Mouse (Mus musculus) intestine, embryonic 16.5 days (tissue): ENCODE measurements at regions not wholly inside any gene's neighbourhood (a gene's known extent, or its start where the extent isn't known, plus 50 kb on each side); places are given as distances from the start of the nearest gene placed in this dataset.

Source experiments
- ATAC-seq: fragments of 200-750 bp; cut with Nextera tagmentation; 2 replicates; pipeline ENCODE4 v1.8.0; 2017; ENCODE audit warnings: moderate TSS enrichment, moderate library complexity
- H3K27ac ChIP-seq: fragments of 300-500 bp; sonication (generic); 2 replicates; pipeline ENCODE4 v1.5.1; 2014; ENCODE audit warnings: mild to moderate bottlenecking, low read length
- H3K27me3 ChIP-seq: fragments of 300-500 bp; sonication (generic); replicated peaks from 2 replicates; pipeline ENCODE4 v1.6.1; 2014; ENCODE audit warnings: low read length, control low read depth, mixed read lengths; ENCODE audit not compliant: control insufficient read depth, insufficient read depth
- H3K36me3 ChIP-seq: fragments of 300-500 bp; sonication (generic); 2 replicates; pipeline ENCODE4 v1.6.1; 2014; ENCODE audit warnings: low read length, control low read depth; ENCODE audit not compliant: control insufficient read depth, insufficient read depth
- H3K4me1 ChIP-seq: fragments of 300-500 bp; sonication (generic); 2 replicates; pipeline ENCODE4 v1.6.1; 2014; ENCODE audit warnings: low read length, control low read depth, mixed read lengths; ENCODE audit not compliant: control insufficient read depth, insufficient read depth
- H3K4me2 ChIP-seq: fragments of 300-500 bp; sonication (generic); 2 replicates; pipeline ENCODE4 v1.6.1; 2014; ENCODE audit warnings: low read depth, low read length, control low read depth
- H3K4me3 ChIP-seq: fragments of 300-500 bp; sonication (generic); 2 replicates; pipeline ENCODE4 v1.5.1; 2014; ENCODE audit warnings: mild to moderate bottlenecking, low read length
- H3K9ac ChIP-seq: fragments of 300-500 bp; sonication (generic); 2 replicates; pipeline ENCODE4 v1.6.1; 2014; ENCODE audit warnings: low read depth, low read length
- H3K9me3 ChIP-seq: fragments of 300-500 bp; sonication (generic); 2 replicates; pipeline ENCODE4 v1.6.1; 2016; ENCODE audit warnings: low read length, control low read depth; ENCODE audit not compliant: control insufficient read depth
- WGBS: fragments of 180-500 bp; shearing (Covaris S2); extraction: QIAGEN DNeasy Blood & Tissue Kit; methylation state at CpG from one replicate; pipeline ENCODE4 v1.1.7; 2014; 5-methylcytosine and 5-hydroxymethylcytosine counted together

DNA sequence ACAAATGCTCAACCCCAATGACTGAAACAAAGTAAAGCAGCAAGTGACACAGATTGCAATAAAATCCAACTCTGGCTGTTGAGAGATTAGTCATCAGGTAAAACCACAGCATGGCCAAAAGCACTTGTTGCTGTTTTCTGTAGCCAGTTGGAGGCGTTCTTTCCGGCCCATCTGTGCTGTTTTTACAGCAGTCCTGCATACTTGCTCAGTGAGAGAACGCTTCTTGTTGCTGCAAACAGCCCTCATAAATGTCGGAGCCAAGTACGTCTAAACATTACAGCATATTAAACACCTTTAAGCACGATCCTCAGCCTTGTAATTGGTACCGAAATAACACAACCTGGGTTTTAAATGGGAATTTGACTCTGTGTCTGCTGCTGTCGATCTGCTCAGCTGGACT lies 65.6 kb upstream of the Hs3st3a1 start:
- 68% methylated on average over 8 of the region's 8 CpGs for WGBS
- Histone ChIP-seq H3K36me3 (no peaks in the 10 kb centered on the region), H3K9ac (no peak overlapping the region), H3K4me3 (no peak overlapping the region), H3K4me1 (no peaks in the 10 kb centered on the region), H3K27ac (no peak overlapping the region), H3K9me3 (no peaks in the 10 kb centered on the region), H3K27me3 (no peaks in the 10 kb centered on the region), H3K4me2 (no peak overlapping the region)
- ATAC-seq, result no peak

- H3K4me3 ChIP-seq, result no peak overlapping the region
- no peak for ATAC-seq
- H3K9me3 ChIP-seq, result no peaks in the 10 kb centered on the region
- no peaks in the 10 kb centered on the region for H3K4me1 ChIP-seq
- WGBS, result 81% methylated on average over 11 of the region's 11 CpGs
- no peaks in the 10 kb centered on the region for H3K36me3 ChIP-seq
- H3K27ac ChIP-seq, result no peak overlapping the region
- no peaks in the 10 kb centered on the region for H3K27me3 ChIP-seq
- H3K4me2 ChIP-seq, result no peak overlapping the region
- H3K9ac ChIP-seq, result no peak overlapping the region
Observed at GRCm38 (mm10) chr11:64335456-64335855, 99.7 kb upstream of the Hs3st3a1 start.

DNA sequence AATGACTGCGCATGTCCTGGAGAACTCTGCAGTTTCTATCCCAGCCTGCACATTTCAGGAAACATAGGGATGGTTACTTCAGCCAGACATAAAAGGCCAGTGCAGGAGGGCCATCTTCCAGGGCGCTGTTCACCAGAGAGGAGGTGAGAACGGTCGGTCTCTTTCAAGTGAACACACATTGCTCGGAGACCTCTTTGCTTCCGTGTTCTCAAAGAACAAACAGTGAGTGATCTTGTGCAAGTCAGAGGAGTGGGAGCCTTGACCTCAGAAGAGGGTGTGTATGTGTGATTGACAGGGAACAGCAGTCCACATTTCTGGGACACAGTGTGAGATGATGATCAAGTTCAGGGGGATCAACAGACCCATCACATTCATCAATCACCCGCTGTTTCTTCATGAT lies 102.7 kb upstream of the Hs3st3a1 start:
- Histone ChIP-seq H3K27me3 (no peaks in the 10 kb centered on the region), H3K4me2 (no peak overlapping the region), H3K9me3 (no peaks in the 10 kb centered on the region), H3K4me3 (no peak overlapping the region), H3K27ac (no peak overlapping the region), H3K9ac (no peak overlapping the region), H3K4me1 (no peaks in the 10 kb centered on the region), H3K36me3 (no peaks in the 10 kb centered on the region)
- 70% methylated on average over 7 of the region's 7 CpGs for WGBS
- ATAC-seq, result no peak

GRCm38 (mm10) chr11:64331811-64332210 lies 103.3 kb upstream of the Hs3st3a1 start:
- 79% methylated on average over 5 of the region's 5 CpGs for WGBS
- H3K27me3 ChIP-seq, result no peaks in the 10 kb centered on the region
- ATAC-seq, result no peak

GRCm38 (mm10) chr11:64329129-64329528 lies 106.0 kb upstream of the Hs3st3a1 start:
- Histone ChIP-seq H3K4me2 (no peak overlapping the region), H3K27me3 (no peaks in the 10 kb centered on the region), H3K4me3 (no peak overlapping the region), H3K9ac (no peak overlapping the region), H3K9me3 (no peaks in the 10 kb centered on the region), H3K27ac (no peak overlapping the region), H3K4me1 (no peaks in the 10 kb centered on the region), H3K36me3 (no peaks in the 10 kb centered on the region)
- 64% methylated on average over 3 of the region's 3 CpGs for WGBS
- ATAC-seq, result no peak

More at GRCm38 (mm10) chr11:64331811-64332210, 103.3 kb upstream of the Hs3st3a1 start:
- Histone ChIP-seq H3K4me2 (no peak overlapping the region), H3K9ac (no peak overlapping the region), H3K4me1 (no peaks in the 10 kb centered on the region), H3K4me3 (no peak overlapping the region), H3K36me3 (no peaks in the 10 kb centered on the region), H3K9me3 (no peaks in the 10 kb centered on the region), H3K27ac (no peak overlapping the region)

GRCm38 (mm10) chr11:64327771-64328170 lies 107.4 kb upstream of the Hs3st3a1 start:
- no peak overlapping the region for H3K4me2 ChIP-seq
- H3K4me1 ChIP-seq, result no peaks in the 10 kb centered on the region
- H3K27me3 ChIP-seq, result no peaks in the 10 kb centered on the region
- no peaks in the 10 kb centered on the region for H3K9me3 ChIP-seq
- 71% methylated on average over 3 of the region's 3 CpGs for WGBS
- H3K36me3 ChIP-seq, result no peaks in the 10 kb centered on the region
- no peak overlapping the region for H3K4me3 ChIP-seq
- ATAC-seq, result no peak
- no peak overlapping the region for H3K27ac ChIP-seq
- H3K9ac ChIP-seq, result no peak overlapping the region

- WGBS, result 91% methylated on average over 7 of the region's 7 CpGs
- H3K9me3 ChIP-seq, result no peaks in the 10 kb centered on the region
Observed at GRCm38 (mm10) chr11:64326646-64327045, 108.5 kb upstream of the Hs3st3a1 start.

DNA sequence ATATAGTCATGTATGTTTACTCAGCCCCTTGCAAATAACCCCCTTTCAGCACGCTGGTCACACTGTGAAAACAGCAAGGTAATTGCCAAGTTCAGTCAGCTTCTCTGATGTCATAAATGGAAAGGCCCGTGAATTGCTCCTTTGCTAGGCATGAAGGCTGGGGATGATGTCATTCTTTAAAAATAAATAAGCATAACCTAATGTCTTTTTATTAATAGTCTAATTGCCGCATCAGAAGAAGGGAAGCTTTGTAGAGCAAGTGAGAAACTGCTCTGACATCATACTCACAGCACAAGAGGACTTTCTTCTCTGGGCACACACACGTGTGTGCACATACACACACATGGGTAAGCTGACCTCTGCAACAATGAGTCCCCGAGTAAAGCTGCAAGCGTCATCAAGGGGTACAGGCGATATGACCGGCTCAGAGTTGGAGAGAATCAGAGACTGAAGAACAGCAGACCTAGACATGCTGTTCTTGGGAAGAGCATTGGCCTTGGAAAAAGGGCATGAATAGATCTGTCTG lies 113.2 kb upstream of the Hs3st3a1 start:
- no peak overlapping the region for H3K4me2 ChIP-seq
- ATAC-seq, result no peak
- no peak overlapping the region for H3K9ac ChIP-seq
- no peaks in the 10 kb centered on the region for H3K36me3 ChIP-seq
- H3K4me1 ChIP-seq, result peaks cover 3% of the 10 kb centered on the region; the same call in 1 of the 2 replicates
- H3K27me3 ChIP-seq, result no peaks in the 10 kb centered on the region
- 80% methylated on average over 8 of the region's 8 CpGs for WGBS
- no peak overlapping the region for H3K4me3 ChIP-seq
- H3K27ac ChIP-seq, result no peak overlapping the region
- no peaks in the 10 kb centered on the region for H3K9me3 ChIP-seq

More at GRCm38 (mm10) chr11:64326646-64327045, 108.5 kb upstream of the Hs3st3a1 start:
- H3K4me3 ChIP-seq, result no peak overlapping the region
- no peaks in the 10 kb centered on the region for H3K4me1 ChIP-seq
- no peak for ATAC-seq
- no peak overlapping the region for H3K9ac ChIP-seq
- no peak overlapping the region for H3K4me2 ChIP-seq
- no peaks in the 10 kb centered on the region for H3K36me3 ChIP-seq
- no peaks in the 10 kb centered on the region for H3K27me3 ChIP-seq
- no peak overlapping the region for H3K27ac ChIP-seq

GRCm38 (mm10) chr11:64317458-64317857 lies 117.7 kb upstream of the Hs3st3a1 start:
- no peaks in the 10 kb centered on the region for H3K36me3 ChIP-seq
- no peak overlapping the region for H3K27ac ChIP-seq
- H3K9ac ChIP-seq, result no peak overlapping the region
- H3K4me2 ChIP-seq, result no peak overlapping the region
- 69% methylated on average over 6 of the region's 6 CpGs for WGBS
- ATAC-seq, result no peak
- H3K27me3 ChIP-seq, result no peaks in the 10 kb centered on the region
- H3K4me1 ChIP-seq, result peaks cover 3% of the 10 kb centered on the region; the same call in 1 of the 2 replicates
- H3K9me3 ChIP-seq, result no peaks in the 10 kb centered on the region
- H3K4me3 ChIP-seq, result no peak overlapping the region

- no peaks in the 10 kb centered on the region for H3K9me3 ChIP-seq
- H3K4me1 ChIP-seq, result peaks cover 3% of the 10 kb centered on the region; the same call in 1 of the 2 replicates
- H3K9ac ChIP-seq, result no peak overlapping the region
- no peak overlapping the region for H3K4me3 ChIP-seq
- H3K4me2 ChIP-seq, result no peak overlapping the region
- H3K27ac ChIP-seq, result no peak overlapping the region
- 0 out of 2 replicates have a peak, but pooled peaks have one; percentile 50 for ATAC-seq
- WGBS, result 63% methylated on average over 5 of the region's 5 CpGs
- no peaks in the 10 kb centered on the region for H3K27me3 ChIP-seq
- no peaks in the 10 kb centered on the region for H3K36me3 ChIP-seq
Observed at GRCm38 (mm10) chr11:64314997-64315396, 120.1 kb upstream of the Hs3st3a1 start.
